Mouse (Mus musculus): ENCODE data around the gene R3hdm2. TPM values are rescaled to one million over a fixed set of nuclear protein-coding genes. Genes with fewer than 3 reads are reported as not detected.
A peak's percentile ranks its signal among the peaks of the same experiment; 100 is the strongest.

Gene R3hdm2
- total RNA-seq, 2 experiments from 2014 or later, result 115 to 120 TPM

GRCm38 (mm10) chr10:127512813-127513212 lies 132.7 kb downstream of the R3hdm2 start:
- intact Hi-C loops (cut with DNase I), result loop anchor here (1.0 kb wide), 1 partner anchor 25 kb away; no protein-coding TSS in a partner anchor
- DNase-seq, result peak; percentile 96 to 97

DNA sequence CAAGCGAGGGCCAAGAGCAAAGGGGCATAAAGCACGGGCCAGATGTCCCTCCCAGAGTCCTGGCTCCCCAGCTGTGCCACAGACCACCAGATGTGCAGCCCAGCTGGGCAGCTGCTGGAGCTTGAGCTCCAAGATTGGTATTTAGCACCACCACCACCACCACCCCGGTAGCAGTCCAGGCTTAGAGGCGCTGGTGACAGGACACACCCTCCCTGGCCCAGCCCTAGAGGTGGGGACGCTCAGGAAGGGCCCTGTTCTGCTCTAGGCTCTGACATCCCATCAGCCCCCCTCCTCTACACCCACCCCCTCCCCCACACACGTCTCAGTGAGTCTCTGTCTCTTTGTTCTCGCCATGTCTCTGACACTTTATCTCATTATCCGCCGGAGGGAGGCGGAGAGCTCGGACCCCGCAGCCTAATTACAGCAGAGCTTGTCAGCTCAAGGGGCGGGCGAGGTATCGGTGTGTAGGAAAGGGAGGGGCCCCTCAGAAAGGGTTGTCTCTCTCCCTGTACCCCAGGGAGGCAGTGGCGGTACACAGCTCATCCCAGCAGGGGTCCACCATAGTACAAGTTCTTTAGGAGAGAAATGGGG lies 133.5 kb downstream of the R3hdm2 start:
- DNase-seq, result no peak
- intact Hi-C loops (cut with DNase I), result loop anchor here (1.0 kb wide), 1 partner anchor 25 kb away; no protein-coding TSS in a partner anchor

GRCm38 (mm10) chr10:127514111-127514698 lies 134.1 kb downstream of the R3hdm2 start:
- intact Hi-C loops (cut with DNase I), result no loop called here
- DNase-seq, result no peak

DNA sequence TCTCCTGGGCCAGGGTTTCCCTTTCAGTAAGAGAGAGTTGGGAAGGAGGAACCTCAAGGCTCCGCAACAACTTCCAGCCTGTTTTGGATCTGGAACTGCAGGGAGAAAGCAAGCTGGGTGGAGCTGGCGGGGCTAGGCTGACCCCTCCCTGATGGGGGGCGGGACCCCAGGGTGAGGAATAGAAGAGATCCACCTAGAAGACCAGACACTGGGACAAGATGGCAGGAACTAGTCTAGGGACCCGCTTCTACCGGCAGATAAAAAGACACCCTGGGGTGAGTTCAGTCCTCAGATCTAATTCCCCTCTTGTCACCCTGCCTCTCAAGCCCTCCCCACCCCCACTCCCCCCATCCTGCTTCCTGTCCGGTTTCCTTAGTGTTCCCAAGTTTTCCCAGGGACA lies 134.6 kb downstream of the R3hdm2 start, which contains the start of gene Ndufa4l2:
Gene Ndufa4l2 (plus strand): TSS at position 204 of the 400 bp plus-strand sequence.
- intact Hi-C loops (cut with DNase I), result no loop called here
- DNase-seq, result peak; percentile 64 to 71

DNA sequence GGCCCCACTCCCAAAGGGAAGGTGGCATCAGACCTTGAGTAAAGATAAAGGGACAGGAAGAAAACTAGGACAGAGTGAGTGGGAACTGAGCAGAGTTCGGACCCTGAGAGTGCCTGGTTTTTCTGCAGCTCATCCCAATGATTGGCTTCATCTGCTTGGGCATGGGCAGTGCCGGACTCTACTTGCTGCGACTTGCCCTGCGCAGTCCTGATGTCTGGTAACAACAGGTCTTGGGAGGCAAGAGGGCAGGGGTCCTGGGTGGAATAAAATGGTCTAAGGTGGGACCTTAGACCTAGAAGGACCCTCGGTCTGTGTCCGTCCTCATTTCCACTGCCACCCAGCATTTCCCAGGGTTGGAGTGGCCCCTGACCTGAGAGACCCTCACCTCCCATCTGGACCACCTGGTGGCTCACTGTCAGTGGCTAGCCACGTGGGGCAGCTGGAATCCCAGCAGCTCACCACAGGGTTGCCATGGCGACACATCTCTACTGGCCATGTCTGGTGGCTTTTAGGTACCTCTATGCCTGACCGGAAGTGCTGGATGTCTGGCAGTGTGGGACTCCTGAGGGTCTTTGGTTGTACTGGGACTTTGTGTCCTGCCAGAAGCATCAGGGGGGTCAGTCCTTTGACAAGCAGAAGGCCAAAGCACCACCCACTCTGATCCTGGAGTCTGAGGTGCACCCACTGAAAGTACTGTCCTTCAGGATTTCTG lies 135.3 kb downstream of the R3hdm2 start:
- DNase-seq, result no peak
- intact Hi-C loops (cut with DNase I), result no loop called here

DNA sequence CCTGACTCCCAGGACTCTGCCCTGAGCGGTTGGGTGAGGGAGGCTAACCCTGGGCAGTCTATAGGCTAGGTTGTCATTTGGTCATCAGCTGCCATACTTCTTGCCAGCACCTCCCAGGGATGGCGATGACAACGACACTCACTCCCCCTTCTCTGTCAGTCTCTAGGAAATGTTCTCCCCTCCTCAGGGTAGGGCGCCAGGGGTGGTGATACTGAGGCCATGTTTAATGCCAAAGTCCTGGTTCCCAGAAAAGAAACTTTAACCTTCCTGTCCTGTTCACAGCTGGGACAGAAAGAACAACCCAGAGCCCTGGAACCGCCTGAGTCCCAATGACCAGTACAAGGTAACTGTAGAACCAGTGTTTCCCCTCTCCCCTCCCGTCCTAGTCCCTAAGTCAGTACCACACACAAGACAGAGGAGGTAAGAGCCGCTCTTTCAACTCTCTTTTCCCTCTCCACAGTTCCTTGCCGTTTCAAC lies 135.9 kb downstream of the R3hdm2 start:
- intact Hi-C loops (cut with DNase I), result no loop called here

GRCm38 (mm10) chr10:127516576-127517260 lies 136.6 kb downstream of the R3hdm2 start:
- intact Hi-C loops (cut with DNase I), result no loop called here
- peak; percentile 58 to 64 for DNase-seq

More for the DNA sequence above, 135.9 kb downstream of the R3hdm2 start:
- DNase-seq, result no peak

DNA sequence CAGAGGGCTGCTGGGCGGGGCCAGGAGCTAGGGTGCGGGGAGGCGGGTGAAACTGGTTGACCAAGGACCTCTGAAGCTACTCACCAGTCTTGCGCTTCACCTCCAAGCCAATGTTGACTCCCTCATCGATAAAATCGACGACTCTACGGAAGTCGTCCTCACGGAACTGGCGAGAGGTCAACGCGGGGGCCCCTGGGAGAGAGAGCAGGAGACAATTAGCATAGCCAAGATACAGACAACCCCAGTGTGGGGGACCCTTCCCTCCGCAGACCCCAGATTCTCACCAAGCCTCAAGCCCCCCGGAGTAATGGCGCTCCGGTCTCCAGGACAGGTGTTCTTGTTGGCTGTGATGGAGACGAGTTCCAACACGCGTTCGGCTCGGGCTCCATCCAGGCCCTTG lies 137.8 kb downstream of the R3hdm2 start:
- intact Hi-C loops (cut with DNase I), result no loop called here
- no peak for DNase-seq

DNA sequence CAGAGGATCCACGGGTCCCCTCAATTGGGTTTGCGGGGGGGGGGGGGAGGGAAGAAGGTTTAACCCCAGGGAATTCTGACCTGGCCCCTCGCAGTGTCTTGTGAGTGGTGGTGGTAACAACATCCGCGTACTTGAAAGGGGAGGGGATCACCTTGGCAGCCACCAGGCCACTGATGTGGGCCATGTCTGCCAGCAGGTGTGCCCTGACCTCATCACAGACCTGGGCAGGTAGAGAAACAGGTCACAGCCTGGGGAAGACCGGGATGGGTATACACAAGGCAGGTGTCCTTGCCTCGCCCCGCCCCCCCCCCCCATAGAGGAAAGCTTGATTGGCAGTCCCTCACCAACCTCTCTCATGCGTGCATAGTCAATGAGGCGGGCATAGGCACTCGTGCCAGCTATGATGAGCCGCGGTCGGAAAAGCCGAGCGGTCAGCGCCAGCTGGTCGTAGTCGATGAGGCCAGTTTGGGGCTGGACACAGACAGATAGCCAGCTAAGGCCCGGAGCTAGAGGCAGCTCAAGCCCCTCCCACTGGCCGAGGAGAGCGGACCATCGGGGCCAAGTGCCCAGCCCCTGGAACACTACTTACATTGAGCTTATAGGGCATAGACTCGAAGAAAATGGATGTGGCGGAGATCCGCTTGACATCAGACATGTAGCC lies 139.0 kb downstream of the R3hdm2 start:
- intact Hi-C loops (cut with DNase I), result no loop called here
- DNase-seq, result no peak

- intact Hi-C loops (cut with DNase I), result no loop called here
- no peak for DNase-seq
These were observed 140.0 kb downstream of the R3hdm2 start for GRCm38 (mm10) chr10:127519903-127520713.

- intact Hi-C loops (cut with DNase I), result no loop called here
- DNase-seq, result no peak
These were observed 140.7 kb downstream of the R3hdm2 start for GRCm38 (mm10) chr10:127520714-127521357.

DNA sequence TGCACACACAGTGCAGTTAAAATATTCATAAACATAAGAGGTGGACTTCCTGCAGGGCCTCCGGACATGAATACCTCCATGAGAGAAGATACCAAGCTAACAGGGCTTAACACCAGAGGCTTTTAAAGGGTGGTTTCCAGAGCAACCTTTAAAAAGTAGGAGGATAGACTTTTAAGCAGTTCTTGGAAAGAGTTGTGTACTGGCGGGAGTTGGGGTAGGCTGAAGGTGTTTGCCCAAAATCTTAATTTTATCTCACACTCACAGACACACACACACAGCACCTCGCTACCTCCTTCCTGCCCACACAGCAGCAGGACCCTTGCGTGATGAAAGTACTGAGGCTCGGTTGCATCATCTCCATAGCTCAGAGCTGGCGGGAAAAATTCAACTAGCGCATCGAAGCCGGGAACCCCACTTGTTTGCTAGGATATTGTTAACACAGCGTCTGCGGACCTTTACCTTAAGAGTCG lies 141.5 kb downstream of the R3hdm2 start:
- DNase-seq, result no peak
- intact Hi-C loops (cut with DNase I), result no loop called here

GRCm38 (mm10) chr10:127522088-127522581 lies 142.0 kb downstream of the R3hdm2 start, which contains the start of gene Shmt2:
TSS of gene Shmt2 (minus strand) at chr10:127522444.
- peak; percentile 81 to 83 for DNase-seq
- intact Hi-C loops (cut with DNase I), result no loop called here

- intact Hi-C loops (cut with DNase I), result no loop called here
- no peak for DNase-seq
These were observed 144.6 kb downstream of the R3hdm2 start for GRCm38 (mm10) chr10:127524646-127525255.

GRCm38 (mm10) chr10:127526048-127526447 lies 145.9 kb downstream of the R3hdm2 start:
- intact Hi-C loops (cut with DNase I), result no loop called here

GRCm38 (mm10) chr10:127526681-127527080 lies 146.6 kb downstream of the R3hdm2 start:
- intact Hi-C loops (cut with DNase I), result no loop called here
- DNase-seq, result peak; percentile 73 to 79

More at GRCm38 (mm10) chr10:127526048-127526447, 145.9 kb downstream of the R3hdm2 start:
- no peak for DNase-seq

DNA sequence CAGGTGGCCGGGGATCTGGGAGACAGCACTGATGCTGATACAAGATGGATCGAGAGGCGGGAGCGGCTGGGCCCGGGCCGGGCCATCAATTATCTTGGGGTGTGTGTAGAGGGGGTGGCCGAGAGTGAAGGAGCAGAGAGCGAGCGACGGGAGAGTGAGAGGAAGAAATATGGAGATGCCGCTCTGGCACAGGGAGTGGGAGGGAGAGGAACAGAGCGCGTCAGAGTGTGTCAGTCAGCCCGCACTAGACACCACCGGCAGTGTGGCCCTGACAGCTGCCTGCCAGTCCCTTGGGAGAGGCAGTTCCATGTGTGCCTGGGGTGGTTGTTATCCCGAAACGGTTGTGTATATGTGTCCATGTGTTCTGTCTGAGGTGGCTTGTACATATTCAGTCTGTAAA lies 147.4 kb downstream of the R3hdm2 start:
- intact Hi-C loops (cut with DNase I), result no loop called here
- DNase-seq, result no peak

DNA sequence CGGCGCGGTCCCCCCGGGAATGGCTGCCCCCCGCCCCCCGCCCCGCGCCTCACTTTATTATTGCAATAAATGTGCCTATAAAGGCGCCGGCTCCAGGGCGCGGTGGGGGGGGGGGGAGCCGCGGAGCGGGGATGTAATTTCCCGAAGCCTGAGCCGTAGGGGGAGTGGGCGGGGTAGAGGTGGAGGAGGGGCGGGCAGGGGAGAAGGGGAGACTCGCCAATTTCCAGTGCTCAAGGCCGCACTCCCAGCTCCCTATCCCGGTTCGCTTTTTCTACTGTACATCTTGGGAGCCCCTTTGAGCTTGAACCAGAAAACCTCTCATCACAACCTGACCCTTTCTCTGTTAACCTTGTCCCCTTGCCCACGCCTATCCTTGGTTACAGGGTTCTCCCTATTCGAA lies 150.8 kb downstream of the R3hdm2 start:
- intact Hi-C loops (cut with DNase I), result no loop called here
- no peak for DNase-seq

Data from heart, postnatal 14 days (tissue).